Comparison of ENCODE assay signal across 8 mouse cellular contexts in genomic region chr19:53806126-53806525, GRCm38 (mm10).
DNase-seq lines count a peak whose midpoint lies in the region; ATAC-seq and TF ChIP-seq lines count a peak whose summit lies in the region.
"Had no signal": no experiment of that assay in that cellular context is flagged by ENCODE, and none has a peak within 500 bp of the region (broad histone marks: within the 10 kb centered on the region; RNA-seq: fewer than 3 reads in every experiment).

No protein-coding gene starts in this region.

- H3K9me3 ChIP-seq in heart, postnatal 0 days (replicated peaks; ENCODE audit: control insufficient read depth, low read length) = no peaks in the 10 kb centered on the region

- H3K4me1 ChIP-seq in kidney, adult 2 months (ENCODE audit: control insufficient read depth, insufficient read depth, low read length) = peaks cover 4% of the 10 kb centered on the region; the same call in 1 of the 2 replicates
- peaks cover 4% of the 10 kb centered on the region; the same call in 1 of the 2 replicates for H3K4me1 ChIP-seq in spleen, adult 2 months (ENCODE audit: control insufficient read depth, insufficient read depth, insufficient read length)
- peaks cover 75% of the 10 kb centered on the region for H3K4me1 ChIP-seq in heart, postnatal 0 days (ENCODE audit: control insufficient read depth, insufficient read depth)

- no peak overlapping the region for H3K9ac ChIP-seq in heart, postnatal 0 days (replicated peaks; ENCODE audit: low read depth, low read length)
- H3K9ac ChIP-seq: liver, postnatal 0 days had no signal

- H3K27ac ChIP-seq in kidney, adult 2 months (ENCODE audit: insufficient read depth, low read depth, low read length) = no peak overlapping the region; the same call in 1 of the 2 replicates
- H3K27ac ChIP-seq in spleen, adult 2 months (ENCODE audit: insufficient read depth, low read length) = peak overlapping the region; percentile 50
- H3K27ac ChIP-seq in heart, postnatal 0 days (ENCODE audit: low read depth) = peak overlapping the region; percentile 55

- peak; percentile 51 for DNase-seq in kidney, adult 2 months
- DNase-seq in kidney, postnatal 14 days = no peak
- DNase-seq in spleen, adult 2 months (ENCODE audit: low read depth in 1 of 2, low spot score in 2 of 2) = no peak
- no peak for DNase-seq in spleen, postnatal 36 days (ENCODE audit: low spot score in 2 of 2)
- DNase-seq in heart, postnatal 0 days (ENCODE audit: low spot score) = no peak
- no peak for DNase-seq in urinary bladder, adult 2 months (ENCODE audit: low spot score)
- no peak for DNase-seq in adrenal gland, postnatal 10 days
- DNase-seq: liver, postnatal 0 days had no signal

- 40% methylated on average over 7 of the region's 7 CpGs for WGBS in kidney, adult 2 months
- WGBS in spleen, adult 2 months = 85% methylated on average over 7 of the region's 7 CpGs
- WGBS in heart, postnatal 0 days = 25% methylated on average over 7 of the region's 7 CpGs

- no peak for TF ChIP-seq POLR2A in kidney, adult 2 months (IDR thresholded peaks at IDR 0.05; ENCODE audit: low read depth, low read length)
- no peak for TF ChIP-seq POLR2A in spleen, adult 2 months (IDR thresholded peaks at IDR 0.05; ENCODE audit: low read depth, low read length)

- H3K36me3 ChIP-seq in kidney, adult 2 months (ENCODE audit: control insufficient read depth, insufficient read depth, low read length) = no peaks in the 10 kb centered on the region
- no peaks in the 10 kb centered on the region for H3K36me3 ChIP-seq in spleen, adult 2 months (ENCODE audit: control insufficient read depth, insufficient read depth, low read length)
- H3K36me3 ChIP-seq in heart, postnatal 0 days (replicated peaks; ENCODE audit: control insufficient read depth, insufficient read depth, low read length) = no peaks in the 10 kb centered on the region

- 0 out of 2 replicates have a peak overlapping the region, but pooled peaks have one; percentile 0 for H3K4me3 ChIP-seq in kidney, adult 2 months (ENCODE audit: insufficient read depth, low read depth, low read length)
- H3K4me3 ChIP-seq in spleen, adult 2 months (ENCODE audit: extremely low read depth, insufficient read depth, insufficient read length) = no peak overlapping the region
- no peak overlapping the region for H3K4me3 ChIP-seq in heart, postnatal 0 days (ENCODE audit: low read depth, low read length)

- TF ChIP-seq CTCF in kidney, adult 2 months (conservative IDR thresholded peaks at IDR 0.05; ENCODE audit: insufficient read depth, insufficient read length, low read depth, low read length) = no peak
- TF ChIP-seq CTCF in spleen, adult 2 months (IDR thresholded peaks at IDR 0.05; ENCODE audit: extremely low read depth, insufficient read depth, insufficient read length, insufficient replicate concordance) = no peak
- TF ChIP-seq CTCF in heart, postnatal 0 days (IDR thresholded peaks at IDR 0.05; ENCODE audit: low read depth) = no peak

- no peak for ATAC-seq in heart, postnatal 0 days (ENCODE audit: insufficient read depth, low read depth)
- ATAC-seq: liver, postnatal 0 days had no signal

- no peaks in the 10 kb centered on the region for H3K27me3 ChIP-seq in kidney, adult 2 months (replicated peaks; ENCODE audit: control insufficient read depth, insufficient read depth, low read length)
- H3K27me3 ChIP-seq in spleen, adult 2 months (ENCODE audit: control insufficient read depth, insufficient read depth, low read length) = no peaks in the 10 kb centered on the region
- no peaks in the 10 kb centered on the region for H3K27me3 ChIP-seq in heart, postnatal 0 days (ENCODE audit: control insufficient read depth, insufficient read depth, low read length)

- no peak overlapping the region for H3K4me2 ChIP-seq in heart, postnatal 0 days (ENCODE audit: low read depth, low read length)

- no peak for TF ChIP-seq EP300 in heart, postnatal 0 days (IDR thresholded peaks at IDR 0.05; ENCODE audit: low read depth)
